Mouse (Mus musculus): ENCODE results near the gene Gm10778. TPM values are rescaled to one million over a fixed set of nuclear protein-coding genes. Genes with fewer than 3 reads are reported as not detected.
A peak's percentile ranks its signal among the peaks of the same experiment; 100 is the strongest.
"Not testable (repeated sequence)": the region's sequence is repeated elsewhere in the genome, so short reads cannot be mapped to it uniquely, and the experiment has no call there.

The Gm10778 gene
- polyA plus RNA-seq (2012; ENCODE audit: insufficient read depth, insufficient read length, missing spikeins) = 1.0 and 1.5 TPM in 2 replicates

DNA sequence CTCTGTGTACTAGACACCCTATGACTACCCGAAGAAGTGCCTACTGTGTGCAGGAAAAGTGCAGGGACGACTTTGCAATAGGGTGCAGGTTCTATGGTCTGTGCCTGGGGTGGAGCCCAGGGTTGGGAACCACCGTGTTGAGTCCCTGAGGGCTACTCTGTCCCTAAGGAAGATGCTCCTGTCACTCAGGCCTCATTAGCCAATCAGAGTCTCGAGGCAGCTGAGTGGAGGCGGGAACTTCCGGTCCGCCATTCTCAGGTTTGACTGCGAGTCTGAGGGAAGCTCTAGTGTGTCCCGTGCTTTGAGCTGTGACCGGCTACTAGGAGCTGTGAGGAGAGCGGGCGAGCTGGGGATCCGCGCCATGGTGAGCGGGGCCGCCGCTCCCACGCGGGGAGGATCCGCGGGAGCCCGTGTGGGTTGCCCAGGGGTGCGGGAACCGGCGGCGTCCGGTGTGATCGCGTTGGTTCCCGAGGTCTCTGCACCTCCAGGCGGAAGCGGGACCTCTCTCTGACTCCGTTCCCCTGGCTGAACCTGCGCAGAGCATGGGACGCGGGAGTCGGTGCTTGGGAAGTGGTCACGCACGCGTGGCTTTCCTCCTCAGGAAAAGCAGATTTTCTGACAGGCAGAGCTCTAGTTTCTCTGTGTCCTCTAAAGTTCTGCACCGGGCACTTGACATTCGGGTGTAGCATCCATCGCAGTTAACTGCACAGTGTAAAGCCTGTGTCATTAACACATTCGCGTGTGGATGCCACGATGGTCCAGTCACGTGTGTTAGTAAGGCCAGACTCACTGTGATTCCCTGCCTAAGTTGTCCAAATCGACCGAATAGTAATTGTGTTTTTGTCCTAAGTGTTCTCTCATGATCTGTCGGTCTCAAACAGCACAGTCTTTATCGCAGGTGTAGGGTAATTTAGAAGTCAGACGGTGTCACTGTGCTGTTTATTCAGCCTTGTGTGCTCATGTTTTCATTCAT is at the start of gene Gm10778:
Gm10778 (plus strand) TSS at position 257 of the 973 bp plus-strand sequence.
- not testable (repeated sequence) for H3K4me1 ChIP-seq (ENCODE audit: control insufficient read depth, insufficient read depth, insufficient read length, low read length)
- Histone ChIP-seq H3K4me3 (ENCODE audit: insufficient read depth, low read depth, low read length) (peak within 1 kb of the TSS; percentile 70), H3K27ac (replicated peaks; ENCODE audit: low read depth, low read length) (peak within 1 kb of the TSS; percentile 71; the same call in 1 of the 2 replicates)

DNA sequence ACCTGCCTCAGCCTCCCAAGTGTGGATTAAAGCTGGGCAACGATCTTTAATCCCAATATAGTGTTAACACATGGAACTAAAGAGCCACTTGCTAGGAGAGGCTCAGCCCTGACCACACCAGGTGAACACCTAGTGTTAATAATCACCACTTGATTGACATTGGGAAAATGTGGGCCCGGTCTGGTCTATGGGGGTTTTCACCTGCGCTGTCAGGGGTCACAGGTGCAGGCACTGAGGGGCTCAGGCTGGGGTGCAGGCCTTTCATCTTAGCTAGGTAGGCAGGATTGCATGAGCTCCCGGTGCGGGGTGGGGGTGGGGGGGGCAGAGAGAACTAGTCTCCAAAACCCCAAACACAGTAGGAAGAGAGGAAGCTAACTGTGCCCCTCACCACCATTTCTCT is 49.2 kb upstream of the Gm10778 start:
- no peak overlapping the region for H3K27ac ChIP-seq (replicated peaks; ENCODE audit: low read depth, low read length)
- no peak overlapping the region for H3K4me3 ChIP-seq (ENCODE audit: insufficient read depth, low read depth, low read length)
- peaks cover 5% of the 10 kb centered on the region for H3K4me1 ChIP-seq (ENCODE audit: control insufficient read depth, insufficient read depth, insufficient read length, low read length)

DNA sequence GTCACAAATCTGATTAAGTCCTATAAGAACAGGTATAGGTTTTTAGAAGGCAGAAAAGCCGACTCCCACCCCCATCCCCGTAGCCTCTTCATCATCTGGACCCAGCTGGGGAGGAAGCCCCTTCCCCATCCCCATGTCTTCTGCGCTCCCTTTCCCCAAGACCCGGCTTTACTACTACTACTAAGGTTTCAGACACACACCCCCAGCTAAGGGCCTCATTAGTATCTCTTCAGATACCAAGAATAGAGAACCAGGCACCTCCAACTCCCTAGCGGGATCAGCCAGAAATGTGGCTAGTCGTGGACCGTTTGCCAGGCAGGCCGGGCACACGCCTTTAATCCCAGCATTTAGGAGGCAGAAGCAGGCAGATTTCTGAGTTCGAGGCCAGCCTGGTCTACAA is 48.8 kb upstream of the Gm10778 start:
- peaks cover 5% of the 10 kb centered on the region for H3K4me1 ChIP-seq (ENCODE audit: control insufficient read depth, insufficient read depth, insufficient read length, low read length)
- H3K4me3 ChIP-seq (ENCODE audit: insufficient read depth, low read depth, low read length) = no peak overlapping the region
- H3K27ac ChIP-seq (replicated peaks; ENCODE audit: low read depth, low read length) = no peak overlapping the region

DNA sequence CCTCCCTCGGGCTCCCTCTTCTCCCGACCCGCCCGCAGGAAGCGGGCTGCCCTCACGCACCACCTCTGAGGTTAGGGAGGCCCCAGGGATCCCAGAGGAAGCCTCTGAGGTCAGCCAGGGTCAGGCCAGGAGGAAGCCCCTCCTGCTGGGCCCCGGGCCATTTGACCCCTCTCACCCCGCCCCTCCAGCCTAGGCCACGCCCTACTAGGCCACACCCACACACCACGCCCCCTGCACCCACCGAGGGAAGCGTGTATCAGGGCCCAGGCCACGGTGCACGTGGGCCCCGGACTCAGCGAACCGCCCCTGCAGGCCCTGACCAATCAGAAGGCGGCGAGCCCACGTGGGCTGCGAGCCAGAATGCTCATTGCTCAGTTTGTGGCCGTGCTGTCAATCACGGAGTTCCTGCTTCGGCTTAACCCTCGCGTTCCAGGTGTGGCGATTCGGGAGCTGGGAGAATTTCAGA is 48.1 kb upstream of the Gm10778 start, which contains the start of gene Tle6:
Tle6 (minus strand) TSS at position 336 of the 466 bp plus-strand sequence.
- Histone ChIP-seq H3K4me1 (ENCODE audit: control insufficient read depth, insufficient read depth, insufficient read length, low read length) (peaks cover 5% of the 10 kb centered on the region), H3K27ac (replicated peaks; ENCODE audit: low read depth, low read length) (peak within 1 kb of the TSS; percentile 36; the same call in 1 of the 2 replicates), H3K4me3 (ENCODE audit: insufficient read depth, low read depth, low read length) (peak within 1 kb of the TSS; percentile 55)

DNA sequence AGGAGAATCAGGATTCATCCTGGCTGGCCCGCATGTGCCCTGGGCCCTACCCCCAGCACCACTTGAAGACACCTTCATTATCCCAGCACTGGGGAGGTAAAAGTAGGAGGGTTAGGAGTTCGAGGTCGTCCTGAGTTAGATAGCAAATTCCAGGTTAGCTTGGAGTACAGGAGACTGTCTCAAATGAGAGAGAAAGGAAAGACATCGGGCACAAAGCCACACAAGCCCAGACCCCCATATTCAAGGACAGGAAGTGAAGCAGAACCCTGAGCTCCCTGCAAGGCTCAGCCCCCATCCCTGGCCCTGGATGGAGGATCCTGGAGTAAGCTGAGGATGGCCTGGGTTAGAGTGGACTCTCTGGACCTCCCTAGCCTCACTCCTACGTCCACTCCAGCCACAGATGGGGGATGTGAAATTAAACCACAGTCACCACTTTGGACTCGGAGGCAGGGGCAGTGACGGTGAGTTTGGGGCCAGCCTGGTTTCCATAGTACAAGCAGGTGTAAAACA is 47.4 kb upstream of the Gm10778 start:
- Histone ChIP-seq H3K27ac (replicated peaks; ENCODE audit: low read depth, low read length) (peak overlapping the region; percentile 36; the same call in 1 of the 2 replicates), H3K4me3 (ENCODE audit: insufficient read depth, low read depth, low read length) (peak overlapping the region; percentile 55), H3K4me1 (ENCODE audit: control insufficient read depth, insufficient read depth, insufficient read length, low read length) (peaks cover 4% of the 10 kb centered on the region; the same call in 1 of the 2 replicates)

DNA sequence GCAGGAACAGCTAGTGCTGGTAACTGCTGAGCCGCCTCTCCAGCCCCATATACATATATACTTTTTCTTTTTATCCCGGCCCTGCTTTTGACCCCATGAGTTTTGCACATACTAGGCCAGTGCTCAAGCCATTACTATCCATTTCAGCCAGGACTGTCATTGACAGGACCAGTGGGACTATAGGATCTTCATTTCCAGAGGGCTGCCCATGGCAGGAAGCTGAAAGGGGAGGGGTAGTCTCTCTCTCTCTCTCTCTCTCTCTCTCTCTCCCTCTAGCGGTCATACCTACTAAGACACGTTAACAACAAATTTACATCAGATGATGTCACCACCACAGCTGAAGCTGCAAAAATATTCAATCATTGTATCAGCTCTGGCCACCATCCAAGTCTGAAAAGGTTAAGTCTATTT is 46.1 kb upstream of the Gm10778 start:
- Histone ChIP-seq H3K27ac (replicated peaks; ENCODE audit: low read depth, low read length) (no peak overlapping the region), H3K4me1 (ENCODE audit: control insufficient read depth, insufficient read depth, insufficient read length, low read length) (peaks cover 7% of the 10 kb centered on the region; the same call in 1 of the 2 replicates)

DNA sequence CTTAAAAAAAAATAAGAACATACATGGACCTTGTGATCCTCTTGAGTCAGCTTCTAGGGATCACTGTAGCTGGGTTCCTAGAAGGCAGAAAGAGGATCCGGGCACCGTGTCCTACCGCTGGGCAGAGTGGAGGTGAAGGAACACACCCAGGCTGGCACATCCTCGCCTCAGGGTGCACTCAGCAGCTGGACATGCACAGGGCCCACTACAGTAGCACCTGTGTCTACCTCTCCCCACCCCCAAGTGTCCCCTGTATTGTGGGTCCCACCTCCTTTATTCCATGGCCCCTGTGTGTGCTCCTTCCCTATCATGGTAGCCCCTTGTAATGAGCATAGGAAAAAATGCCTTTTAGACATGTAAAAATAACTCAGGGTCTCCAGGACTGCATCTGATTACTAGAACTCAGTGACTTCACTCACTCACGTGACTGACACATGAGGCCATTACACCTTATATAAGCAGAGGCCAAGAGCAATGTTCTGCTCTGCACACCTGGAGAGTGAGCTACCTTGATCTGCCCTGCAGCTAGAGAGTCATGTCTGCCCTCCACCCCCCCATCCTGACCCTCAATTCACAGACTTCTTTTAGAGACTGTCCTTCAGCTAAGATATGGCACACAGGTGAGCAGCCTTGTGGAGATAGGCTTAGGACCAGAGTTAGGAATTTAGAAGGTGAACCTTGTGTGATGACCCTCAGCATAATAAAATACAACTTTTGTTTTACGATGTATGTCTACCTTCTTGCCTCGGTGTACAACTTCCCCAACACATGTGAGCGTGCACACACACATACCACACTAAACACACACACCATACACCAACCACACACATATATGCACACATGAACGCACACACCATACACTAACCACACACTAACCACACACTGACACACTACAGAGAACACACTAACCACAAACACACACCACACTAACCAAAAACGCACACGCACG is 44.6 kb upstream of the Gm10778 start:
- Histone ChIP-seq H3K4me3 (ENCODE audit: insufficient read depth, low read depth, low read length) (no peak overlapping the region), H3K27ac (replicated peaks; ENCODE audit: low read depth, low read length) (no peak overlapping the region), H3K4me1 (ENCODE audit: control insufficient read depth, insufficient read depth, insufficient read length, low read length) (peaks cover 7% of the 10 kb centered on the region; the same call in 1 of the 2 replicates)

More for the DNA sequence above, 46.1 kb upstream of the Gm10778 start:
- H3K4me3 ChIP-seq (ENCODE audit: insufficient read depth, low read depth, low read length) = no peak overlapping the region

DNA sequence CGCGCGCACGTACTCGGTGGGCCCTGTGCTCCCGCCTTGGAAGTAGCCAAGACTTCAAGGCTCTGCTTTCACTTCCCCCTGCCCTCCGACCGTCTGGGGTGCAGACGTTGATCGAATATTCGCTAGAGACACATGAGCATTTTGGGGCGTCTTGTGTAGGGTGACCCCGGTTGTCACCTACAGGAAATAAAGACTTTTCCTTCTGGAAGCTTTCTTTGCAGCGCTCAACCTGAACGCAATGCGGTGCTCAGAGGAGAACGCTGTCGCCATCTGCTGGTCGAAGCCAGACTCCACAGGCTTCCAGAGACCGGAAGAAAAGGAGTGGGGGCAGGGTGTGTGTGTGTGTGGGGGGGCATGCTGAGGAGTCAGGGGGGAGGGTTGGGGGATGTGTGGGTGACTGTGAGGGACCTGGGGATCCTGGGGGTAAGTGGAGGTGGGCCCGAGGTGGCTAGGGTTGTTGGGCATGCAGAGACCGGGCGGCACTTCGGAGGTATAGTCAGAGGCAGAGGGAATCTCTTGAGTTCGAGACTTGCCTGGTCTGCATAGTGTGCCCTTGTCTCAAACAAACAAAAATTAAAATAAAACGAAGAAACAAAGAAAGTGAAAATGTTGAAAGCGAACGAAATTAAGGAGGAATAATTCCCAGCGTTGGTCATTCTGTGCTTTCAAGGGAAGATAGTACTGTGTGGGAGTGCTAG is 43.7 kb upstream of the Gm10778 start:
- Histone ChIP-seq H3K4me1 (ENCODE audit: control insufficient read depth, insufficient read depth, insufficient read length, low read length) (peaks cover 7% of the 10 kb centered on the region; the same call in 1 of the 2 replicates), H3K27ac (replicated peaks; ENCODE audit: low read depth, low read length) (peak overlapping the region; percentile 25; the same call in 1 of the 2 replicates), H3K4me3 (ENCODE audit: insufficient read depth, low read depth, low read length) (peak overlapping the region; percentile 59)

DNA sequence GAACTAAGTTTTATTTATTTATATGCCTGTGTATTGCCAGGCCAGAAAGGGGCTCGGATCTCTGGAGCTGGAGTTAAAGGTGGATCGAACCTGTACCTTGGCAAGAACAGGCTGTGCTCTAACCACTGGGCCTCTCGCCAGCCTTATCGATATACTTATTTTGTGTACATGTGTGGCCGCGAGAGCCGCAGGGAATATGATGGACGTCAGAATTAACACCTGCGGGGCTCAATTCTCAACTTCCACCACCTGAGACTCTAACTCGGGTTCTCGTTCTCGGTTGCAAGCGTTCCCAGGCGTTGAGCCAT is 43.2 kb upstream of the Gm10778 start:
- peak overlapping the region; percentile 69 for H3K27ac ChIP-seq (replicated peaks; ENCODE audit: low read depth, low read length)
- peaks cover 7% of the 10 kb centered on the region; the same call in 1 of the 2 replicates for H3K4me1 ChIP-seq (ENCODE audit: control insufficient read depth, insufficient read depth, insufficient read length, low read length)
- H3K4me3 ChIP-seq (ENCODE audit: insufficient read depth, low read depth, low read length) = peak overlapping the region; percentile 59

DNA sequence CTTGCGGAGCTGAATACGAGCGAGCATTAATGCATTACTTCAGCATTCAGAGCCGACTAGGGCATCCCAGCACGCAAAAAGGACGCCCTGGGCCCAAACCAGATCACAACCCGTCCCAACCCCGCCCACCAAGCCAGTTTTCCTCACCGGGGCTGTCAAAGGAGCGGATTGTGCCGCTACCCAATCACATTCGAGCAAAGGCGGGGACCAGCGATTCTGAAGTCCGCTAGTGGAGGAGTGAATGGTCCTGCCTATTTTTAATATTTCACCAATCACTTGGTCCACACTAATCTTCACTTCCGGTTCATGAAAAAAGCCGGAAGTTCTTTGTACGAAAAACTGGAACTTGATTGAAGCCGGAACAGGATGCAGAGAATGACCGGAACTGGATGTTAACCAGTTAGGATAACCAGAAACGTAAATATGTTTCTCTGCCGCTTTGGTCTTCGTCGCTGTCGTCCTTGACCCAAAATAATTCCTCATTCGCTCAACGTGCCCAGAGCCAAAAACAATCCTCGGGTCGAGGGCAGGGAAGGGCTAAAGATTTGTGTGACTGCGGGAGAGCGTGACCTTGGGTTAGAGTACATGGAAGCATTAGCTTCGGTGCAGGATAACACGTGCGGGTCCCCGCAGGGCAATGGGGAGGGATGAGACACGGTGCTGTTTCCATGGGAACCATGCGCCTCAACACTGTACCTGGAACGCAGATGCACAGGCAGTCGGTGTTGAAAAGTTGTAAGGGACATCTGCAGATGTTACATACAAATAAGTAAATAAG is 42.7 kb upstream of the Gm10778 start, which contains the start of gene BC025920:
BC025920 (plus strand) TSS at position 297 of the 778 bp plus-strand sequence.
- peaks cover 7% of the 10 kb centered on the region; the same call in 1 of the 2 replicates for H3K4me1 ChIP-seq (ENCODE audit: control insufficient read depth, insufficient read depth, insufficient read length, low read length)
- H3K4me3 ChIP-seq (ENCODE audit: insufficient read depth, low read depth, low read length) = peak within 1 kb of the TSS; percentile 74
- H3K27ac ChIP-seq (replicated peaks; ENCODE audit: low read depth, low read length) = peak within 1 kb of the TSS; percentile 96

DNA sequence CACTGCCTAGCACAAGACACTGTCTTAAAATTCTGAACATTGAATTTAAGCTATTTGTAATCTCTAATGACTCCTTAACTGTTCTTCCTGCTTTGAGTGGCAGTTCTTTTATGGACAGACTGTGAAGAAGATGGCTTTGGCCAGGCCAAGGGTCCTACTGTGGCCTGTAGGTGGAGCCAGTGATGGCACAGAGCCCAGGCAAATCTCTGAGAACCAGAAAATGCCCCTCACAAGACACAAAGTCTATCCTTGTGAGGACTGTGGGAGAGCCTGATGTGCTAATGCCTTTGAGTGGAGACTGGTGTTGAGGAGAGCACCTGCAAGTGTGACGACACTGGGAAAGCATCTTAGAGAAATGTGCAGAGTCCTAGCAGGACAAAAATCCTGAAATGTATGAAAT is 40.6 kb upstream of the Gm10778 start:
- no peak overlapping the region for H3K4me3 ChIP-seq (ENCODE audit: insufficient read depth, low read depth, low read length)
- H3K27ac ChIP-seq (replicated peaks; ENCODE audit: low read depth, low read length) = no peak overlapping the region
- 0 out of 2 replicates have a peak, but pooled peaks cover 5% of the 10 kb centered on the region for H3K4me1 ChIP-seq (ENCODE audit: control insufficient read depth, insufficient read depth, insufficient read length, low read length)

DNA sequence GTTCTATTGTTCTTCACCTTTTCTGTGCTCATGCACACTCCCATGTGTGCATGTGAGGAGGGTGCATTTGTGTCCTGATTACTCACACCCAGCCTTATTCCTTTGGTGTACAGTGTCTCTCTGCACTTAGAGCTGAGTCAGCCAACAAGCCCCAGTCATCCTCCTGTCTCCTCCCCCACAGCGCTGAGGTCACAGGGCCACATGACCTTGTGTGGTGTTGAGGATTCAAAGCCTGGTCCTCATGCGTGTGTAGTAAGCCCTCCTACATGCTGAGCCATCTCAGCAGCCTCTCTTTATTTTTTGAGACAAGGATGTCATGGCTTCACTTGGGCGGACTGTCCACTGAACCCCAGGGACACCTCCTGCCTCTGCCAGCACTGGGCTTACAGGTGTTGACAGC is 36.1 kb upstream of the Gm10778 start:
- no peak overlapping the region for H3K4me3 ChIP-seq (ENCODE audit: insufficient read depth, low read depth, low read length)
- no peak overlapping the region for H3K27ac ChIP-seq (replicated peaks; ENCODE audit: low read depth, low read length)
- no peaks in the 10 kb centered on the region for H3K4me1 ChIP-seq (ENCODE audit: control insufficient read depth, insufficient read depth, insufficient read length, low read length)

DNA sequence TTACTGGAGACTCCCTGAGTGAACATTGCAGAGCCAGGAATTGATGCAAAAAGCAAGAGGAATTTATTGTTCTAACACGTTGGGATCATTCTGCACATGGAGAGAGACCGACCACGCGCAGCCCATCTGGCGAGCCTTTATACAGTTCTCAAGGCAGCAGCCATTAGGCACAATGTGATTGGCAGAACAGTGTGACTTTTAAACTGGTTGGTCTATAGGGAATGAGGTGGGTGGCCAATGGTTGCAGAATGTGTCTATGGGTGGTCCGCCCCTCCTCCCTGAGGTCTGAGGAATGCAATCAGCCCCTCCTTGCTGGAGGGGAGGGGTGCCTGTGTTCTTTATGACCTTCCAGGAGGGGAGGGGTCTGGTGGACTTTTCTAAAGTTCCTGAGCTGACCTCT is 33.4 kb upstream of the Gm10778 start:
- Histone ChIP-seq H3K4me3 (ENCODE audit: insufficient read depth, low read depth, low read length) (no peak overlapping the region), H3K27ac (replicated peaks; ENCODE audit: low read depth, low read length) (no peak overlapping the region), H3K4me1 (ENCODE audit: control insufficient read depth, insufficient read depth, insufficient read length, low read length) (no peaks in the 10 kb centered on the region)

Data from brown adipose tissue, adult 24 weeks (tissue).